Mouse (Mus musculus) olfactory bulb, adult 2 months (tissue): ENCODE results near the gene Man2b2.

Experiments used
- CTCF ChIP-seq: fragments of 200-500 bp; IDR thresholded peaks from 2 replicates; pipeline ENCODE4 v1.5.1; 2012; ENCODE audit warnings: low read depth, mild to moderate bottlenecking, low read length, moderate library complexity; ENCODE audit not compliant: insufficient read depth
- POLR2A ChIP-seq: fragments of 200-500 bp; IDR thresholded peaks from 2 replicates; pipeline ENCODE4 v1.6.1; 2012; ENCODE audit warnings: mild to moderate bottlenecking, low read depth, low read length, moderate library complexity; ENCODE audit not compliant: insufficient read depth

DNA sequence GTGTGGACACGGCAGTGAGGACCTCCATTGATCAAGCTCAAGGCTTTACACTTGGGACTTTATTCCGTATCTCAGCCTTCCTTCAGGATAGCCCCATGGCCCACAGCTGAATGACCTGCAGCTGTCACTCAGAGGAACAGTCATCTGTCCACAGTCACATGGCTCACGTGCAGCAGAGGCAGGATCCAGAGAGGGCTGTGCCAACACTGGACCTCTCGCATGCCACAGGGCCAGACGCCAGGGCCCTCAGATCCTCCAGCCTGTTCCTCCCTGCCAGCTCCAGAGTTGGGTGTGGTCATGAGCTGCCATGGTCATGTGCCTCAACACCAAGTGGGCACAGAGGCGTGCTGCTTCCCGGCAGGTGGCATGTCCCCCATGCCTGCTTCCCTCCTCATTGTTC, 21.3 kb downstream of the Man2b2 start:
- TF ChIP-seq CTCF, result no peak
- TF ChIP-seq POLR2A, result no peak
